Mouse (Mus musculus) ES-CJ7 (cell line): ENCODE measurements around the gene Yju2.
A peak's percentile ranks its signal among the peaks of the same experiment; 100 is the strongest.

ENCODE experiments used
- DNase-seq: peaks from one replicate; pipeline ENCODE4 v3.0.0; 2011; ENCODE audit warnings: low read depth, low spot score

Yju2 gene

GRCm38 (mm10) chr17:55959946-55960740, 1.2 kb downstream of the Yju2 start:
- DNase-seq: no peak

GRCm38 (mm10) chr17:55960791-55961190, 1.9 kb downstream of the Yju2 start:
- no peak for DNase-seq

GRCm38 (mm10) chr17:55961631-55962030, 2.7 kb downstream of the Yju2 start:
- DNase-seq: no peak

GRCm38 (mm10) chr17:55963171-55963570, 4.3 kb downstream of the Yju2 start:
- DNase-seq: no peak

- DNase-seq: no peak
These were observed 5.6 kb downstream of the Yju2 start for GRCm38 (mm10) chr17:55964496-55964895.

GRCm38 (mm10) chr17:55964996-55965395, 6.1 kb downstream of the Yju2 start:
- DNase-seq: no peak

GRCm38 (mm10) chr17:55967186-55967585, 8.3 kb downstream of the Yju2 start:
- no peak for DNase-seq

- no peak for DNase-seq
These were observed 9.3 kb downstream of the Yju2 start for GRCm38 (mm10) chr17:55968210-55968609.

GRCm38 (mm10) chr17:55969560-55969959, 10.7 kb downstream of the Yju2 start:
- DNase-seq: no peak

GRCm38 (mm10) chr17:55969966-55970891, 11.3 kb downstream of the Yju2 start, which contains the start of gene Shd:
Gene Shd (plus strand): TSS chr17:55970467.
- no peak for DNase-seq

- no peak for DNase-seq
These were observed 12.6 kb downstream of the Yju2 start for GRCm38 (mm10) chr17:55971453-55971852.

GRCm38 (mm10) chr17:55976255-55976862, 17.5 kb downstream of the Yju2 start:
- DNase-seq: peak; percentile 79

GRCm38 (mm10) chr17:55977301-55977700, 18.4 kb downstream of the Yju2 start:
- no peak for DNase-seq

- peak; percentile 91 for DNase-seq
These were observed 27.4 kb downstream of the Yju2 start, which contains the start of gene Fsd1 for GRCm38 (mm10) chr17:55986030-55986961. Gene Fsd1 (plus strand): TSS chr17:55986509.

GRCm38 (mm10) chr17:55990278-55990898, 31.5 kb downstream of the Yju2 start:
- no peak for DNase-seq

- DNase-seq: no peak
These were observed 37.1 kb downstream of the Yju2 start for GRCm38 (mm10) chr17:55996007-55996406.

GRCm38 (mm10) chr17:55999794-56000499, 41.0 kb downstream of the Yju2 start:
- DNase-seq: peak; percentile 79

- DNase-seq: no peak
These were observed 44.1 kb downstream of the Yju2 start for GRCm38 (mm10) chr17:56003000-56003399.

GRCm38 (mm10) chr17:56005415-56006061, 46.6 kb downstream of the Yju2 start, which contains the start of the genes Stap2 and Mpnd:
Gene Stap2 (minus strand): TSS chr17:56005584.
Gene Mpnd (plus strand): TSS chr17:56005711.
- DNase-seq: peak; percentile 56
